Mouse (Mus musculus): ENCODE results near the gene Fam196b.

The Fam196b gene

DNA sequence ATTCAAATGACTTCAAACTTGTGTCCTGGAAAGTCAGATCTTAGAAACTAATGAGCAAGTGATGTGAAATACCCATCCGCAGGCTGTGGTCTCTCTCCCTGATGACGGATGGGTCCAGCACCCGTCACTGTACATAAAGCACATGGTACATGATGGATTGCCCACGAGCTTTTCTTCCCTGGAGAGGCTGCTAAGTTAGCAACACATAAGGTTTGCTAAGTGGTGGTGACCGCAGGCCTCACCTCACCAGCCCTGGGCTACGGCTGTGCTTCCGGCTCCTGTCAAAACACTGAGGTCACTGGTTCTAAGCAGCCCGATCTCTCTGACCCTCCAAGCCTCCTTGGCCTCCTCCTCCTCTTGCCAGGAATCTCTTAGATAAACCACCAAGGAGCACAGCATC, 91.7 kb downstream of the Fam196b start:
- DNase-seq (ENCODE audit: low spot score): no peak

DNA sequence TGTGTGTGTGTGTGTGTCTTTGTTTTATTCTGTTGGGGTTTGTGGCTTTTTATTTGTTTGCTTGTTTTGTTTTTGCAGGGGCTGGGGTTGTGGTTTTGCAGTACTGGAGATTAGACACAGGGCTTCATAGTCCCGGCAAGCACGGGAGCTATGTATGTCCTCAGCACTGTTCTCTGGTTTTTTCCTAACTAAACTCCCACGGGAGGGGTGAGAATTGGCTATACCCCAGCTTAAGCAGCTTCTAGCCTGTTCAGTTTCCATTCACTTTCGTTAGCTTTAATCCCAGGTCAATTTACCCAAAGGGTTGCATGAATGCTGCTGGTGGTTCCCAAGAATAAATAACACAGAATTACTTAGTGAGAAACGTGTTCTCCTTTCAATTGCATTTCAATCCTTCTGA, 92.2 kb downstream of the Fam196b start:
- DNase-seq (ENCODE audit: low spot score): no peak

DNA sequence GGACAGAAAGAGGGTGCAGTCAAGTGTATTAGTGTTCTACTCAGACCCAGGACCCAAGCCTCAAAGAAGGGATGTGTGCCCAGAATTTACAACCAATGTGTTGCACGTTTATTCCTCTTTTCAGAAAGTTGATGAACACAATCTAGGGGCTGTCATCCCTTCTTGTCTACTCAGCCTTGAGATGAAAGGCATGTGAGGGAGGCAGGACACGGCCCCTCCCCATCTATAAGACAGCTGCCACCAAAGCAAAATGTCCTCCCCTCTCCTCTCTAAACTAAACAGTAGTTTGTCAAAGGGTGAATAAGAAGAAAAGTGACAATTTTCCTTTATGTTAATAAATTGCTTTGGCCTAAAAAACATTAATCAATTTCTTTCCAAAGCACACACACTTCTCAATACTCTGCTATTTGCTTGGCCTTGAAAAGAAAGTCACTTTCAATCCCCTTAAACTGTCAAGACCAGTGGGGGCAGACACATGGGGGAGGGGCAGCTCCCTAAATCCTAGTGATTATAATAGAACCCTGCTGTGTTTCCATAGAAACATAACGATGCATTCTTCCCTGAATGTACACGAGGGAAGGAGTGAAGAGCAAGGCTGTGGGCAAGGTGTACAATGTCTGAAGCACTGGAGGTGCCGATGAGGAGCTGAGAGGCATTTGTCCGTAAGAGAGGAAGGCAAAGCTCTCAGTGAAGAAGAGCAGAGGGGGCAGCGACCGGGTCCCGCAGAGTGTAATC, 101.4 kb downstream of the Fam196b start:
- DNase-seq (ENCODE audit: low spot score): no peak

DNA sequence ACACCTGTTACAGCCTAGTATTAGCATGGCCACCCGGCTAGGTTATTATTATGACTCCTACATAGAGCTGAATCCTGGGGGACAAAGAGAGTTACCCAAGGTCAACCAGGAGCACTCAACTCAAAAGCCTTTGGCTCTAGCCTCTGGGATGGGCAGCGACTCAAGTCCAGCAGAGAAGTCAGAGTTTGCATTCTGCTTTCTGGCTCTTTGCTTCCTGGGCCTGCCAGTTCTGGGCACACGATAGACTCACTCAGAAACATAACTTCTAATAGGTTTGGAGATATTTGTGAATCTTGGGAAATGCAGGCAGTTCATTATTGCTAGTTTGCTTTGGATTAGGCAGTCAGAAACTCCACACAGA, 102.0 kb downstream of the Fam196b start:
- DNase-seq (ENCODE audit: low spot score): no peak

DNA sequence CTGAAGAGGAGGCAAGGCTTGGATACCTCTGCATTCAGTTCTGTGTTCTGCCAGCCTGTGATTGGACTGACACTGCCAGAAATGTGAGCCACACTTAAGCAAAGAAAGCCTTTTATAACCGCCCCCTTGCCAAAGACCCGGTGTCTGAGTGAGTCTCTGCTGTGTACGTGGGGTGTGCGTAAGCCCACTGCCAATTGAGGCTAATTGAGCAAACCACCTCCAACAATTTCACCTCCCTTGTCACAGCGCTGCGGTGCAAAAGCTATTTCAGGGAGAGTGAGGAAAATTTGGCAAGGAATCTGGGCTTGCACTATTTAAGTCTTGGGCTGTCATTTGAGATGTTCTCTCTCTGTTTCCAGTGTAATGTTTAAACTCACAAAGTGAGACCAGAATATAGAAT, 106.4 kb downstream of the Fam196b start:
- no peak for DNase-seq (ENCODE audit: low spot score)

DNA sequence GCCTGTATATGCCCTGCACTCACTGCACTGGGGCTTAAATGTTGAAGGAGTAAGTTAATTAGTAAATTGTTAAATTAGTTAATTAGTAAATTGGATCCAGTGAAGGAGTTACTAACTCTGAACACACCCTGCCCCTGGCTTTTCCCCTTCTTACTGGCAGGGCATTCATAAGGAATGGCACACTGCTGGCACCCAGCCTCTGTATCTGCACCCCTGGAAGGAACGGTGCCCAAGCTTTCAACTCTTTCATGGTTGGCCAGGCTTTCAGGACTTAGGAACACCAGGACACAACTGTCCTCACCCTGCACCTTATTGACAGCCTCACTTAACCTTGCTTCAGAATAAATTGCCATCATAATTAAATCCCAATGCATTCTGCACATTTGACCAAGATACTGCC, 109.9 kb downstream of the Fam196b start:
- DNase-seq (ENCODE audit: low spot score): no peak

DNA sequence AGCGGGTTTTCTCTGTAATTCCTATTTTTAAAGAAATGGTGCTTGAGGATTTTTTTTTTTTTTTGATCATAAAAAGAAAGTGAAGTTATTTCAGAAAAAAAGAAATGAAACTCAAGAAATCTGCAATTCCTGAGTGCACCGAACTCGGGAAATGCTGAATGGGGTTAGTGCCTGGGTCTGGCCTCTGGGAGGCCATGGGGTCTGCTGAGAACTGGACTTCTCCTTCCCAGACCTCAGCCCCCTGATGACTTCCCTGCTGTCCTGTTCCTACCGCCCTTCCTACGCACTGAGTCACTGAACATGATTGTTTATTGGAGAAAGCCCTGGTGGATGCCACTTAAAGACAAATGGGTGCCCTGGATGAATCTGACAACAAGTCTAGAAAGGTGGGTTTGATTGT, 112.6 kb downstream of the Fam196b start:
- DNase-seq (ENCODE audit: low spot score): no peak

DNA sequence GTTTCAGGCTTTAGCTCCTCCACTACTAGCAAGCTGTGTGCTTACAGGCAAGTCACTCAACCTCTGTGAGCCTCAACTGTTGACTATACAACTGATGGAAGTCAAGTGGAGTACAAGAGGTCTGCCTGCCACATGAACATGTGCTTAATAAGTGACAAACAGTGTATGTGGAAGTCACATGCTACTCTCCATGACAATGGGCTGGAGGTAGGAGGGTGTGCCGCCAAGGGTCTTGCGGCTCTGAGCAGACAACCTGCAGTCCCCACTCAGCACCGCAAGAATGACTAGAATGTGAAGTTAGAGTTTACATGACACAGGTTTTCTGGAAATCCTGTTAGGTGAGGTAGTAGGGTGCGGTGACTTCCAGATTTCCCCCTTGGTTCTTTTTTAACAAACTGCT, 116.3 kb downstream of the Fam196b start:
- DNase-seq (ENCODE audit: low spot score): no peak

DNA sequence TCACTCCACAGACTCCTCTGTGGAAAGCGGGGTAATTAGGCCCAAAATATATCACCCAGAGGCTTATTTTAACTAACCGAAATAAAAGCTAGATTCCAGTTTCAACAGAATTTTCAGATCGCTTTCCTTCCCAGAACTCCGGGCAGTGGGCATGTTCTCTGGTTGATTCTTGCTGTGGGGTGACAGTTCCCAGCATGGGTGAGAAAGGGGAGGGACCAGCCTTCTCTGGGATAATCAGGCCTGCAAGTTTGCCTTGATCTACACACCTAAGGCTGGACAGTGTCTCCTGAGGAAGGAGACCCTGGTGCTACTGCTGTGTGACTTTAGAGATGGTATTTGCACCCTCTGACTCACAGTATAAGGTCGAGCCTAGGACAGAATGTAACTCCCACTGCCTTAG, 116.7 kb downstream of the Fam196b start:
- no peak for DNase-seq (ENCODE audit: low spot score)

DNA sequence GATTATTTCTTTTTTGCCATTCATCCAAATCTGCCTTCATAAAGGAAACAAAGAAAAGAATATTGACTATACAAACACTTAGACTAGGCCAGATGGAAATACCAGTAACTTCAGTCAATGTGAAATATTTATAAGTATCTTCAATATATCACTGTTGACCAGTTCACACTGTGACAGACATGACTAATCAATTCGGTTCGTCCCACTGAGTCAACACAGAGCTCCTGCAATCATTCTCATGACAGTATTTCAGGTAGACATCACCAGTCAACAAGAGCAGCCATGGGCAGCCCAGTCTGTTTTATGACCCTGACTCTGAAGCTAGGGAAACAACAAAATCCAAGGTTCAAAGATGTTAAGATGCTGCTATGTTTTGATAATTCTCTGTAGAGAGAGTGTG, 117.4 kb downstream of the Fam196b start:
- DNase-seq (ENCODE audit: low spot score): no peak

DNA sequence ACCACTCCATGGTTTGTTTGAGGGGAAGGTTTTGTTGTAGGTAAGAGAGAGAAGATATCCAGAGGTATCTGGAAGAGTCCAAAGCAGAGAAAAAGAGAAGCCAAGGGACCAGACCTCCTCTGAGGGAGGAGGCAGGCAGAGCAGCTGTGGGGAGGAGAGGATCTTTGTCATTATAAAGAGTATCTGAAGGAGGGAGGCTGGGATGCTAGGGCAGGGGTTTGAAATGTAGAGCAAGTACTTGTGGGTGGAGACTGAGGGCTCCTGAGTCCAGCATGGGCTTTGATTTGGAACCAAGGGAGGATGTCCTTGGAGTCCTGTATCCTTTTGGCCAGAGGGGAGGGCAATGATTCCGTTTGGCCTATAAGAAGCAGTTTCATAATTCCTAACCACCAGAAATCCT, 122.8 kb downstream of the Fam196b start:
- no peak for DNase-seq (ENCODE audit: low spot score)

DNA sequence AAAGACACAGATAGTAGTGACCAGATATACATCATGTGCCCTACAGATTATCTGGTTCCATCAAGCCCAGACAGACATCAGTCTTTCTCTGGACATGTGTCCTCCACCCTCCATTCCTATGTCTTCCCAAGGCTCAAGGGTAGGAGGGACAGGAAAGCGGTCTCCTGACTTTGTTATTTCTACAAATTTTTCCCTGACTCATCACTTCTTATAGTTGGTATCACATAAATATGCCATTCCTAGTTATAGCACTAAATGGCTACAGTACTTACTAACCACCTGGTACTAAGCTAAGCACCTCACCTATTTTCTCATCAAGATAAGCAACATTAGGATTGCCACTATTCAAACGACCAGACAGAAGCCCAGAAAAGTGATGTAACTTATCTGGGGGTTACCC, 123.8 kb downstream of the Fam196b start:
- no peak for DNase-seq (ENCODE audit: low spot score)

DNA sequence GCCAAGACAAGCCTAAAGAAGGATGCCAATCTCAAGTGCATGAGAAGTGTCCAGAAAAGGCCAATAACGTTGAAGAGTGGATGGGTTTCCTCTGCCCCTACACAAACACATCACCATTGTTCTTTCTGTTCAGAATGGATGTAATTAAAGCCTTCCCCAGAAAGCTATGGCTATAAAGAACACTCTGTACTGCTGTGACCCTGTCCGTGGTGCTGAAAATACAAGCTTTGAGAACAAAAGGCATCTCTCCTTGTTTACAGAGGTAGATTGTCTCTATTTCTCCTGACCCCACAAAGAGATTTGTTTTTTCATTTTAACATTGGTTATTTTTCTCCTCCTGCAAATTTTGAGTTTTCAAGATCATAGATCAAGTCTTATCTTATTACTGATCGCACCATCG, 133.3 kb downstream of the Fam196b start:
- peak; percentile 17 for DNase-seq (ENCODE audit: low spot score)

DNA sequence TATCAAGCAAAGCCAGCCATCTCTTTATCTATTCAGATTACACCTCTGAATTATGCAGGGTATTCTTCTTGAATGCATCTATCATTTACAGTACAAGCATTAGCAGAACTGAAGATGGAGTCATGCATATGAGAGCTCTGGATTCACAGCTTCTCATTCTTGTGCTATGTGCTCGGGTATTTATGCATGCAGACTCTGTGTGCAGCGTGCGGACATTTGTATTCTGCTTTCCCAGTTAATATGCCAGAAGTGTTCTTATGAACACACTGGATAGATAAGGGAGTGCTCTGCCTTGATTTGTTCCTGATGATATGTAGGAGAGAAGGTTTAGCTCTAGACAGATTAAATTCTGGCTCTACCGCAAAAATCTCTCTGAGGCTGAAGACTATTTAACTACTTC, 135.3 kb downstream of the Fam196b start:
- DNase-seq (ENCODE audit: low spot score): no peak

DNA sequence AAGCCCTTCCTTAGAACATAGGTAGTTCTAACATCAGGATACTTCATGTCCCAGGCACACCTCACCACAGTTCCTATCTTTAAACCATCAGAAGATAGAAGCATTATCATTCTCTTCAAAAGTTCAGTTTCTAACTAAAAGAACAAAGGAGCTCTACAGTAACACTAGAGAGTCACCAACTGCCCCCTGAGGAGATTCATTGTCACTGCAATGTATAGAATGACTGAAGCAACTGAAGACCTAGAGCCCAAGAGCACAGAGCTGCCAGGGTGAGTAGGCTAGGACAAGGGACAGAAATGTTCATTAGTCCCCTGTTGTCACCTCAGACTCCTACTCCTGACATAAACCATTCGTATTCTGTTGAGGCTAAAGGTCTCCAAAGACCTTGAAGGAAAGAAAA, 152.4 kb downstream of the Fam196b start:
- no peak for DNase-seq (ENCODE audit: low spot score)

DNA sequence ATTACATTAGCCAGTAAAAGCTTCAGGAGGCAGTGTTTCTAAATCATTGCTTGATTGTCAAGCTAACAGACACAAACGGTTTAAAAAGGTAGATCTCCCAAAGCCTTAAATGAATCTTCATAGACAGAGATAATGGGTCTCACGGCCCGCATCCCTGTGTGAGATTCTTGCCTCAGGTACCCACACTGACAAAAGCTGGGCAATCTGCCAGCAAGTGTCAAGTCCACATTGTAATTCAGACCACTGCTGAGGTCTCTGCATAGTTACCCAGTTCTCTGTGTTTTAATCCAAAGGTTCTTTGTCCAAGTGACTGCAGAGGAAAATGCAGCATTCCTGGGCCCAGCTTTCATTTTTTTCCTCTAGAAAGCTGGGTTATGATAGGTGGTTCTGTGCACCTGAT, 153.9 kb downstream of the Fam196b start:
- DNase-seq (ENCODE audit: low spot score): no peak

DNA sequence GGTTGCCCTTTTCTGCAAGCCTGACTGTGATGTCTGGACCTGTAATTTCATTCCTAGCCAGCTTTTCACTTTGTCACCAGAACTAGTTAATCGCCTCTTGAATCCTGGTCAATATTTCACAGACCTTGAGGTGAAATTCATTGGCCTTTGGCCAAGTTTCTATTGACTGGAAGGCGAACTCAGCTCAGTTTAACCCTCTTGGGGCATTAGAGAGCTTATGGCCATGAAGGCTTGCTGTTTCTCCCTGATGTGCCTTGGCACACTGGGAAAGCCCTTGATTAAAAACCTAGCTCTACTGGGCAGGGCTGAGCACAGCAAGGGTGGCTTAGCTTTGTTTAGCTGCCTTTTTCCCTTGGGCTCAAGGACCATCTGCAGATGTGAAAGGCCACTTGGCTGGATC, 155.2 kb downstream of the Fam196b start:
- no peak for DNase-seq (ENCODE audit: low spot score)
